Mouse (Mus musculus): ENCODE measurements around the gene Ndufv2. TPM values are rescaled to one million over a fixed set of nuclear protein-coding genes. Genes with fewer than 3 reads are reported as not detected.

Gene Ndufv2
- polyA plus RNA-seq, 1 experiment: 31.0 TPM

GRCm38 (mm10) chr17:66031991-66032390, 69.4 kb downstream of the Ndufv2 start:
- no peak for TF ChIP-seq CTCF (IDR thresholded peaks at IDR 0.05; ENCODE audit: insufficient read depth, low read length)
- TF ChIP-seq POLR2A (IDR thresholded peaks at IDR 0.05; ENCODE audit: borderline replicate concordance, extremely low read depth, low read depth, low read length): no peak
- H3K4me3 ChIP-seq (replicated peaks; ENCODE audit: extremely low read depth, low read depth, low read length): no peak overlapping the region
- no peak for DNase-seq
- WGBS: 89% methylated on average over 5 of the region's 5 CpGs
- no peaks in the 10 kb centered on the region for H3K4me1 ChIP-seq (ENCODE audit: control insufficient read depth, insufficient read depth, low read length)

Other genes starting within 250 kb of the Ndufv2 start
- 55.1 and 60.5 TPM in 2 replicates for gene Ralbp1, start 215.8 kb downstream of the Ndufv2 start, polyA plus RNA-seq (2012; rRNA removed)
- gene Twsg1, start 150.3 kb downstream of the Ndufv2 start, polyA plus RNA-seq (2012; rRNA removed): 85.2 and 92.5 TPM in 2 replicates
- gene Ankrd12, start 24.5 kb downstream of the Ndufv2 start, polyA plus RNA-seq (2012; rRNA removed): 5.3 and 5.4 TPM in 2 replicates
- 39.5 and 42.6 TPM in 2 replicates for gene Washc1, start 10.0 kb upstream of the Ndufv2 start, polyA plus RNA-seq (2012; rRNA removed)
- gene Ddx11, start 22.0 kb upstream of the Ndufv2 start, polyA plus RNA-seq (2012; rRNA removed): 3.0 and 4.4 TPM in 2 replicates

Measured in lung, adult 2 months (tissue).